Mouse (Mus musculus) heart, postnatal 25 days (tissue): ENCODE results near the gene Gdf10. TPM values are rescaled to one million over a fixed set of nuclear protein-coding genes. Genes with fewer than 3 reads are reported as not detected.

ENCODE experiments used
- DNase-seq: peaks from one replicate; pipeline ENCODE4 v3.0.0; 2022; ENCODE audit warnings: low spot score
- intact Hi-C: fragments of 180-260 bp; cut with DNase I; formaldehyde crosslinking; loops from one replicate; pipeline ENCODE4 v1.15.1; 2025
- total RNA-seq, 2 experiments: library from RNA; stranded (reverse); gene quantifications; 2 replicates each; pipeline ENCODE4 v1.2.3; 2021

Gene Gdf10
- total RNA-seq, 2 experiments from 2014 or later: 1.6 to 1.7 TPM

DNA sequence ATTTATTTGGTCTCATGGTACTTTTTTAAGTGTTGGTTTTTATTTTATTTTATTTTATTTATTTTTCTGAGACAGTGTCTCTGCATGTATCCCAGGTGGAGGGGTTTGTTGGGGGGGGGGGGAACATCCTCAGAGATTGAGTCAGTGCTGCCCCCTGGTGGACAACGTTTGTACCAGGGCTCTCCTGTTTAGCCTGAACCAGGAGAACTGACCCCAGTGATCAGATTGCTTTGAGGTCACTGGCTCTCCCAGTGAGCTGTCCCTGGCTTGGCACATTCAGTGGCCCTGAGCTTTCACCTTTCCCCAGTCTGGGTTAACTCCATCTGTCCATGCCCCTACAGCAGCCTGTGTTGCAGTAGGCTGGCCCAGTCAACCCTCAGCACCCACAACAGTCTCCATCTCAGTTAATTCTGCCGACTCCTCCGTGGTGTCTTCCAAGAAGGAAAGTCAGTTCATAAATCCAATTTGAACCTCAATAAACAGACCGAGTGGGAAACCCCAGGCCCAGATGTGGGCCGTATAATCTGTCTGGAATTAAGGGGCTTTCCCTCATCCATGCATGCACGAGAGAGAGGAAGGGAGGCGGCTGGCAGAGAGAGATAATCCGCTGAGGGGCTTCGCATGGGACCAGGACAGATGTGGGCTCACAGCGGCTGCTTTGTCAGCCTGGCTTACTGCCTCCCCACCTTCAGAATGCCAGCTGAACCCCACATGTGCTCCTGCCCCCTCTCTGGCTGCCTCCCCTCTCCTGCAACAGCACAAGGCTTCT, 9.7 kb downstream of the Gdf10 start:
- DNase-seq: no peak

DNA sequence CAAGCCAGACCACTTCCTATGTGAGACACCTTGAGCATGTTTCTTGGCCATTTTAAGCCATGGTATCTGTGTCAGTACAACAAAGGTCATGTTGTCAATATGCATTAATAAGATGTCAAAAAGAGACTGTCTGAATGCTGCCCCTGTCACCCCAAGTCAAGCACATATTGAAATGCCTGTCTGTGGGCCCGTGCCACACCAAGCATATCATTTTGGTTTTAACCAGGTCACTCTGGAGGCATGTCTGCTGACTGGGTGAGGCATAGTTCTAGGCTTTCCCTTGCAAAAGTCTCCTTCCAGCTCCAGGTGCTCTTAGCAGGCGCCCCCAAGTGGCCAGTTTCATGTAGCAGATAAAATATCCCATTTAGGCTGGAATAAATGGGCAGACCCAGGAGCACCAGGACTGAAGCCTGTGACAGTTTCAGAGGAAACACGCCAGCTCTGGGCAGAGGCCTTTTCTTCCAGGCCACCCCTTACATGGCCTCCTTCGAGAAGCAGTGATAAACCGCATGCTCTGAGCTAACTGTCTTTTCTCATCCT, 10.5 kb downstream of the Gdf10 start:
- DNase-seq: no peak
- intact Hi-C loops: loop anchor here (1.0 to 2.0 kb wide), 2 partner anchors 239 to 261 kb away; no protein-coding TSS in a partner anchor

More for the DNA sequence above, 9.7 kb downstream of the Gdf10 start:
- intact Hi-C loops: loop anchor here (1.0 to 2.0 kb wide), 2 partner anchors 238 to 260 kb away; no protein-coding TSS in a partner anchor

DNA sequence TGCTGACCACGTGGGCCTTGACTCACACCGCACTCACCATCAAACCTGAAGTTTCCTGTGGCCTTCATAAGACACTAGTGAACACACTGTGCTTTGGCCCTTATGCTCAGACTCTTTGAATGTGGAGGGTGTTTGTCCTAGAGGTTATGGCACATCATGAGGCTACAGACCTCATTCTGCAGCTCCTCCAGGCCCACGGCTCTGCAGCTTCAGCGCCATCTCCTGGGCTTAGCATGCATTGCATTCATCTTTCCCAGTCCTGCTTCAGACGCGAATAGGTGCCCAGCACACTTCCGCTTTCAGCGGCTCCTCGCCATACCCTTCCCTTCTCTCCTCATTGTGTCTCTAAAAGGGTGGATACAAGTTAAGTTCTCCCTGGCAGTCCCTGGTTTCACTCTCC, 15.7 kb downstream of the Gdf10 start:
- no peak for DNase-seq
- intact Hi-C loops: no loop called here

DNA sequence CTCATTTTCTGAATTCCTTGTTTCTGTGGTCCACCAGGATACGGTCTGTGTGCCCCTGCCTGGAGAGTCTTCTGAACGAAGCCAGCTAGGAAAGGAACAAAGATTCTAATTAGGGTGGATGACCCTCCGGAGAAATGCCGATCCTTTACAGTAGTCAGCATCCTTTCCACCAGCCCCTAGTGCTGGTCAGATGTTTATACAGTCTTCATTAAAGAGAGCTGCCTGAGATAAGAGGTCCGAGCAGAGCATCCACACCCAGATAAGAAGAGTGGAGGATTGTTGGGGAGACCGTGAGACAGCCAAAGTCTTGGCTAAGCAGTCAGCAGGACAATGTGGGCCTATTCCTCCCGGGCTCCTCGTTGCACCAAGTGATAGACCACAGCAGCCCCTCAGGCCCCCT, 17.4 kb downstream of the Gdf10 start, which contains the start of gene Gdf2:
TSS of gene Gdf2 (plus strand) at position 301 of the 400 bp plus-strand sequence.
- intact Hi-C loops: no loop called here
- DNase-seq: no peak

DNA sequence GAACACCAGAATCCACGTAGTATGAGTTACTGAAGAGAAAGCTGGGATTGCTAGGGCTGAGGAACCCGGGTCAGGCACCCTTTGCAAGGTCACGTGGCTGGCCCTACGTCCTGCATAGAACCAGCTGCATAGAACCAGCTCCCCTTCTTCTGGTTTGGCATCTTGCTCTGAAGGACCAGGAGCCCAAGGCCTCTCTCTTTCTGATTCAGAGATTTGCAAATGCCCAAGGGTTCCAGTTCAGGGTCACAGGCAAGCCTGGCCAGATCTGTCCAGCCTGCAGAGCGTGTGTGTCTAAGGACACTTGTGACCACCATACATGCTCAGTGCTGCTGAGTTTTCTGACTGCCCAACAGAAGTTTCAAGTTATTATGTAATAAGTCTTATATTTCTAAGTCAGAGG, 18.8 kb downstream of the Gdf10 start:
- DNase-seq: no peak
- intact Hi-C loops: no loop called here

DNA sequence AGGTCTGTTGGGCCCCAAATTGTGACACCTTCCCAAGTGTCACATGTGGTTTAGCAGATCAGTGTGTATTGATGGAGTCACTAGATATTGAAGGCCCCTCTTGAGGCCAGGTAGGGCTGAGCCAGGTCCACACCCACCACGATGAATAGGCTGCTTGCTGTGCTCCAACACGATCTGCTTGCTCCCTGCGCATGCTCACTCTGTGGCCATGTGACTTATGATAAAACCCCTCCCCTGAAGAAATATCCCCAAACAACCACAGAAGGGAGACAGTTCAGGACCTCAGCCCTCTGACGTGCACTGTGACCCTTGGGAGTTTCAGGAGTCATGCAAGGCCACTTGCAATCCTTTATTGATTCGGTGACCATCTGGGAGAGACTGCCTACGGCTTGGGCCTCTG, 22.7 kb downstream of the Gdf10 start:
- DNase-seq: no peak

DNA sequence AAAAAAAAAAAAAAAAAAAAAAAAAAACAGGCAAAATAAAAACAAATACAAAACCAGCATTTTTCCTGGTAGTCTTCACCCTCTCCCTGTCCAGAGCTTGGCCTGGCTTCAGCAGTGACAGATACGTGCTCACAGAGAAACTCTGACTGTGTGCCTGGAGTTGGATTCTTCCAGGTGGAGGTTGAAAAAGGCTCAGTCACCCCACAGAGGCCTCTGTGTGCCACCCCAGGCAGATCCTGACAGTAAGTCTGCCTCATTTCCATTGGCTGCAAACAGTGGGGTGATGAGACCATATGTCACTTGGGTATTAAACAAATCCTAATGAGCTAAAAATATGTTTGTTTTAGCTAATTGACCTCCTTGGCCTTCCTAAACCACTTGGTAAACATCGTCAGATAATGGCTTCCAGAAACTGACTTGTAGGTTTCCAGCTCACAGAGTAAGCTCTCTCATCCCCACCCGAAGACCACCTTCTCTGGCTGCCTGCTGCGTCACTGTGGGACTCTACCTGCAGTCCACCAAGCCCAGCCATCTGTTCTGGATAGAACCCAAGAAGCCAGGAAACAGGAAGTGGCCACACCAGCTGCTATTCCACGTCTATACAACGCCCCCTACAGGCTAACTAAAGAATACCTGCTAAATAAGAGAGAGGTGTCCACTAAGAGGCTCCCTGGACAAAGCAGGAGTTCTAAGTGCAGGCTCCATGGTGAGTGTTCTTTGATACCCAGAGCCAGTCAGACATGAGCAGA, 29.0 kb downstream of the Gdf10 start:
- no peak for DNase-seq
- intact Hi-C loops: no loop called here

More for the DNA sequence above, 22.7 kb downstream of the Gdf10 start:
- intact Hi-C loops: no loop called here

DNA sequence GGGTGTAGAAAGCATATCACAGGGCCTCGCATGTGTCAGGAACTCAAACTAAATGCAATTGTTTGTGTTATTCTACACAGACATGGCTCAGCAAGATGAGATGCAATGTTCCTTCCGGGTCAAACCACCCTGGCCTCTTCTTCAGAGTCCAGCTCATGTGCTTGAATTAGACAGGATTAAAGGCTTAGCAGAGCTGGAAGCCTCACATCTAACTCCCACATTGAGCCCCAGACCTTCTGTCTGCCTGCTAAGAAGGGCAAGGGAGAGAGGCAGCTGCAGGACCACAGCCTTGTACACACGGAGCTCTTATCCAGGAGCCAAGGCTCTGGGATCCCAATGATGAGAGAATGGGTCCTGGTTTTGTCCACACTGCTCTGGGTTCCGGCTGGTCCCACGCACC, 30.4 kb downstream of the Gdf10 start, which contains the start of gene Rbp3:
TSS of gene Rbp3 (plus strand) at position 243 of the 400 bp plus-strand sequence.
- no peak for DNase-seq
- intact Hi-C loops: no loop called here

DNA sequence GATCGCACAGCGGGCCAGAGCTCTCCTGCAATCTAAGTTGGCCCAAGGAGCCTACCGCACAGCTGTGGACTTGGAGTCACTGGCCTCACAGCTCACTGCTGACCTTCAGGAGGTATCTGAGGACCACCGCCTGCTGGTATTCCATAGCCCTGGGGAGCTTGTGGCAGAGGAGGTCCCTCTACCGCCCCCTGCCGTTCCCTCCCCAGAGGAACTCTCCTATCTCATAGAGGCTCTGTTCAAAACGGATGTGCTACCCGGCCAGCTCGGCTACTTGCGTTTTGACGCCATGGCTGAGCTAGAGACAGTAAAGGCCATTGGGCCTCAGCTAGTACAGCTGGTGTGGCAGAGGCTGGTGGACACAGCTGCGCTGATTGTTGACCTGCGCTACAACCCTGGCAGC, 32.7 kb downstream of the Gdf10 start:
- intact Hi-C loops: loop anchor here (5.0 kb wide), 2 partner anchors 251 to 281 kb away; no protein-coding TSS in a partner anchor
- DNase-seq: no peak

DNA sequence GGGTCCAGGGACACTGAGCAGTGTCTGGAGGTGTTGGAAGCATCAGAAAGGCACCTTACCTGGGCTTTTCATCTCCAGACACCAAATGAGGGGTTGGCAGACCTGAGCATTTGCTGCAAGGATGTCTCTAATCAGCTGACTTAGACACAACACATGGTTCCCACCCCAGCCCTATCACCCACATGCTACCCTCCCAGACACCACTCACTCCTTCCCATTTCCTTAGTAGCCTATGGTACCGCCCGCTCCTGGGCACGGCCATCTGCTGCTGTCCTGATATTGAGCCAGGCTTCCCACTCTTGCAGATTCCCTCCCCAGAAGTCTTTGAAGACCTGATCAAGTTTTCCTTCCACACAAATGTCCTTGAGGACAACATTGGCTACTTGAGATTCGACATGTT, 34.8 kb downstream of the Gdf10 start:
- intact Hi-C loops: loop anchor here (2.0 to 5.0 kb wide), 3 partner anchors 147 to 279 kb away; no protein-coding TSS in a partner anchor
- DNase-seq: no peak

DNA sequence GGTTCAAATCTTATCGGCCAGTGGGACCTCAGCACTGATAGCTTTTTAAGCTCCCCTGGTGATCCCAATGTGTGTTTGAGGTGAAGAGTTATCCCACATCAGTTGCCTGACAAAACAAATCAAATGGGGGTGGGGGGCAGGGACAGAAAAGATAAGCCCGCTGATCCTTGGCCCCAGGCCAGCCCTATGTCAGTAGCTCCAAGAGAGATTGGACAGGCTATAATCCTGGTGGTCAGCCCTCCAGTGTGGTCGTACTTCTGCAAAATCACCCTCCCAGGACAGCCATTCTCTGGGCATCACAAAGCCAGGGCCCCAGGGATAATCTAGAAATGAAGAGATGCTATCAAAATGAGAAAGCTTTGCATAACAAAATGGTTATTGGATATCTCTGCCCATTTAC, 35.5 kb downstream of the Gdf10 start:
- intact Hi-C loops: loop anchor here (2.0 to 5.0 kb wide), 3 partner anchors 146 to 278 kb away; no protein-coding TSS in a partner anchor
- DNase-seq: no peak

DNA sequence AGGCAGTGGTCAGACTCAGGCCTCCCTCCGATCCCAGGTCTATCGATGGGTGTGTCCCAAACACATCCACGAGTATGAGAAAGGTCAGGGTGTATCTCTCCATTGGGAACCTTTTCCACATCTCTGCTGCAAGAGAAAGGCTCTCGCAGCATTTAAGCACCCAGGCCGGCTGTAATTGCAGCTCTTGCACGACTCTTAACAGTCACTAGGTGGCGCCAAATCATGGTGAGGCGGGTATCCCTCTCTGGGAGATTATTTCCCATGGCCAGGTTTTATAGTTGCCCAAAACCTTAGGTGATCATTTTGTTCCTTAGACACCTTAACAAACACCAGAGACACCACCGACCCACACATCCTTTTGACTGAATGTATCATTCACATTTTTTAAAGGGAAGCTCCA, 36.0 kb downstream of the Gdf10 start:
- DNase-seq: no peak
- intact Hi-C loops: loop anchor here (2.0 to 5.0 kb wide), 3 partner anchors 145 to 278 kb away; no protein-coding TSS in a partner anchor

DNA sequence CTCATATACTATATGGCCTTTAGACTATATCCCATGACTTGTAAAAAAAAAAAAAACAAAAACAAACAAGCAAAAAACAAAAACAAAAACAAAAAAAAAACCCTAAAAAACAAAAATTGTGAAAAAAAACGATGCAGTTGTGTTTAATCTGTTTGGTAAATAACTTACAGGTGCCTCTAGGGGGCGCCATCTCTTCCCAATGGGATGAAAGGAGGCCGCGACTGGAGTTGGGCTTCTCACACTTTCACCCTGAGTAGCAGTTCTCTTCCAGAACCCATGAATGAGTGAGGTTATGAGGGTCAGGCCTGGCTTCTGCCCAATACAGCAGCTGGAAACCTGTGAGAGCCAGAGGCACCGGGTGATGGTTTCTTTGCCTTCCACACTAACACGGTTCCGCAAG, 42.3 kb downstream of the Gdf10 start:
- DNase-seq: no peak

DNA sequence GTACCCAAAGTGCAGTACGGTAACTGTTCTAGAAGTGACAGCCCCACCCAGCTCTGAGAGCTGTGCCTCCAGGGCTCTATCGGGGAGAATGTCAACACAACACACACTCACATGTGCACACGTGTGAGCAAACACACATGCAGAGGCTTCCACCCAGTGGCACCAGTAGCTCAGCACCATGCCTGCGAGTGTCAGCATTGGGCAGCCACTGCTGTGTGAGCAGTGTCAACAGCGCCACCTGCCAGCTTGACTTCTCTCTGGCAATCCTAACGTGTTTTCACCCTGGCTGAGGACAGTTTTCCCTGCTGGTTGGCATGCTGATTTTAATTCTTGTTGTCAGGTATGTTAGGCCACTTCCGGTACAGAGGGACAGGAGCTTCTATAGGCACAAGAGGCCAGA, 49.3 kb downstream of the Gdf10 start:
- no peak for DNase-seq
- intact Hi-C loops: no loop called here

More for the DNA sequence above, 42.3 kb downstream of the Gdf10 start:
- intact Hi-C loops: no loop called here

DNA sequence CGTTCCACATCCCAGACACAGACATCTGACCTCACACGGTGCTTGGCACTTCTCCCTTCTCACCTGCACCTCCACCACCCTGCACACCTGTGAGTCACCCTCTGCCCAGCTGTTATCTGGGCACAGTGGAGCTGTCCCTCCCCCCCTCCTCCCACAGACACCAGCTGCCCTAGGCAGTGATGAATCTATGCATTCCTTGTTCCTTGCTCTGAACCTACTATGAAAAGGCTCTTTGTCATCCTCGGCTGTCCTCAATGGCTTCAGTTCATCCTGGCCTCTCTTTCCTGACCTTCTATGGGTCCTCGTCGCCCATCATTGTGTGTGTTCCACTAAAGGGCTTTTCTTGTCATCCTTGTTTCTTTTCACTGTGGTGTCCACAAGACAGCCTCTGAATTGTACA, 51.4 kb downstream of the Gdf10 start:
- no peak for DNase-seq
- intact Hi-C loops: no loop called here

DNA sequence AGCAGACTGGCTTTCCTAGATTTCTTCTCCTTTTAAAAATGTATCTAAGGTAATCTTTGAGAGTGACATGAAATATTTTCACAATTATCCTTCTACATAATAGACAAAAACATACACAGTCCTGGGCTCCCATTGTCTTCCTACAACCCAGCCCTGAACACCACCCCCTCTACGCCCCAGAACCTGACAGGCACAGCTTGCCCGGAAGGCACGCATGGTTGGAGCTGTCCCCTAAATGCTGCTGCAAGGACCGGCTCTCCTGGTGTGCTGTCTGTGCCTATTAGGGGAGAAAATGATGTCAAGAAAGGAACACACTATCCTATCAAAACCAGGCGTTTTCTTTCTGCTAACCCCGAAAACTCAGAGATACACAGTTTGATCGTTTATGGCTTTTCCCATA, 54.4 kb downstream of the Gdf10 start:
- intact Hi-C loops: no loop called here
- DNase-seq: no peak

DNA sequence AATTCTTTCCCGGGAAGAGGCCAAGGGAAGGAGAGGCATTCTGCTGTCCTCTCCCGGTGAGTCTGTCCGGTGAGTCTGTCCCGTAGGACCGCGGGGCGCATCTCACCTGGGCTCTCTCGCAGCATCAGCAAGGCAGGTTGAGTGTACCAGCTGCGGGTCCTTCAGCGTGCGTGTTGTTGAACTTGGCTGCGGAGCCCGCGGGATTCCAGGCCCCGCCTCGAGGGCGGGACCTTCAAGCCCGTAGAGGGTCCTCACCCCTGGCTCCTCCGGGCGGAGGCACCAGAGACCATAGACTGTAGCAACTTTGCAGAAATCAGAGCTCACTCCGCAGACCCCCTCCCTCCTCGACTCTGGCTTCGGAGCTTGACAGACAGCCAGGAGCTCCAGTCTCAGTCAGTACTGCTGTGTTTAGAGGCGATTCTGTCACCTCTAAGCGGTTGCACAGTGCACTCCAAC, 55.2 kb downstream of the Gdf10 start, which contains the start of gene Zfp488:
TSS of gene Zfp488 (minus strand) at position 161 of the 456 bp plus-strand sequence.
- DNase-seq: no peak
- intact Hi-C loops: no loop called here
